Mouse (Mus musculus) retina, postnatal 7 days (tissue): ENCODE measurements at regions not wholly inside any gene's neighbourhood (a gene's known extent, or its start where the extent isn't known, plus 50 kb on each side); places are given as distances from the start of the nearest gene placed in this dataset.

Experiments
- DNase-seq: peaks from one replicate; pipeline ENCODE4 v3.0.0-alpha.2; 2012; ENCODE audit warnings: low read depth, low spot score

- DNase-seq, result no peak
Measured at GRCm38 (mm10) chr12:109662179-109662578, 62.0 kb upstream of the Rtl1 start.

- DNase-seq, result no peak
Measured at GRCm38 (mm10) chr12:109674766-109675165, 74.6 kb upstream of the Rtl1 start.

GRCm38 (mm10) chr12:109694046-109694445 lies 93.9 kb upstream of the Rtl1 start:
- no peak for DNase-seq

- no peak for DNase-seq
Measured at GRCm38 (mm10) chr12:109694801-109695430, 94.8 kb upstream of the Rtl1 start.

- no peak for DNase-seq
Measured at GRCm38 (mm10) chr12:109706820-109707219, 106.7 kb upstream of the Rtl1 start.

- no peak for DNase-seq
Measured at GRCm38 (mm10) chr12:109709661-109710060, 109.5 kb upstream of the Rtl1 start.

- DNase-seq, result no peak
Measured at GRCm38 (mm10) chr12:109711392-109711791, 111.3 kb upstream of the Rtl1 start.

GRCm38 (mm10) chr12:109711946-109712345 lies 111.8 kb upstream of the Rtl1 start:
- DNase-seq, result no peak

GRCm38 (mm10) chr12:109712386-109712785 lies 112.3 kb upstream of the Rtl1 start:
- DNase-seq, result no peak

GRCm38 (mm10) chr12:109713041-109713440 lies 112.9 kb upstream of the Rtl1 start:
- DNase-seq, result no peak

- DNase-seq, result no peak
Measured at GRCm38 (mm10) chr12:109714061-109714460, 113.9 kb upstream of the Rtl1 start.

- DNase-seq, result no peak
Measured at GRCm38 (mm10) chr12:109716991-109717390, 116.9 kb upstream of the Rtl1 start.

- no peak for DNase-seq
Measured at GRCm38 (mm10) chr12:109718036-109718435, 117.9 kb upstream of the Rtl1 start.

GRCm38 (mm10) chr12:109738201-109738600 lies 138.1 kb upstream of the Rtl1 start:
- no peak for DNase-seq

- no peak for DNase-seq
Measured at GRCm38 (mm10) chr12:109738911-109739310, 138.8 kb upstream of the Rtl1 start.

- DNase-seq, result no peak
Measured at GRCm38 (mm10) chr12:109742486-109742885, 142.4 kb upstream of the Rtl1 start.

- DNase-seq, result no peak
Measured at GRCm38 (mm10) chr12:109743036-109743650, 143.0 kb upstream of the Rtl1 start.

- DNase-seq, result no peak
Measured at GRCm38 (mm10) chr12:109744186-109744585, 144.1 kb upstream of the Rtl1 start.

GRCm38 (mm10) chr12:109745731-109746484 lies 145.8 kb upstream of the Rtl1 start:
- DNase-seq, result no peak

- no peak for DNase-seq
Measured at GRCm38 (mm10) chr12:109747201-109747600, 147.1 kb upstream of the Rtl1 start.

- DNase-seq, result no peak
Measured at GRCm38 (mm10) chr12:109747776-109748175, 147.6 kb upstream of the Rtl1 start.

- no peak for DNase-seq
Measured at GRCm38 (mm10) chr12:109748326-109749059, 148.4 kb upstream of the Rtl1 start.
